Mouse (Mus musculus): ENCODE results near the gene Dgke. TPM values are rescaled to one million over a fixed set of nuclear protein-coding genes. Genes with fewer than 3 reads are reported as not detected.

The Dgke gene
- polyA plus RNA-seq, 1 experiment from 2014 or later: 6.6 TPM

DNA sequence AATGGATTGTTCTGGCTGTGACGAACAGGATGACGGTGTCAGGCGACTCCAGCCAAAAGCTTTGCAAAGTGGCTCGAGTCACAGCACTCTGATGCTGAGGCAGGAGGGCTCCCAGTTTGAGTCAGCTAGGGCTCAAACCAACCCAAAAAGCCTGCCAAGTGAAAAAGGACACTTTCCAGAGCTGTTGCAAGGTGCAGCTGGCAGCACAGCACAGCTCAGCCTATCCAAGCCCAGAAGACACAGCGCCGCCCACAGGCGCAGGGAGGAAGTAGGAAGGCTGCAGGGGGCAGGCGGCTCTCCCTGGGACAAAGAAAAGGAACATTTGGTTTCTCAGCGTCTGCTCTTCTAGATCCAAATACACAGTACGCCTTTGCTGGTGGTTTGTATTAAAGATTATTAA, 80.0 kb downstream of the Dgke start:
- H3K9me3 ChIP-seq: no peaks in the 10 kb centered on the region
- 81% methylated on average over 10 of the region's 10 CpGs for WGBS
- H3K27ac ChIP-seq: no peak overlapping the region
- no peaks in the 10 kb centered on the region for H3K27me3 ChIP-seq
- H3K4me2 ChIP-seq (replicated peaks): no peak overlapping the region
- peaks cover 56% of the 10 kb centered on the region for H3K36me3 ChIP-seq
- H3K4me3 ChIP-seq: no peak overlapping the region
- no peak overlapping the region for H3K9ac ChIP-seq
- no peak for ATAC-seq (ENCODE audit: insufficient number of reproducible peaks, insufficient read depth, low FRiP score, low TSS enrichment)
- H3K4me1 ChIP-seq: no peaks in the 10 kb centered on the region

Other genes starting within 250 kb of the Dgke start
- gene Akap1, start 202.3 kb downstream of the Dgke start, polyA plus RNA-seq (2016; fragmentation: Nextera tagmentation; extraction: Ambion mirVana): 17.4 and 18.1 TPM in 2 replicates
- gene Scpep1, start 111.4 kb downstream of the Dgke start, polyA plus RNA-seq (2016; fragmentation: Nextera tagmentation; extraction: Ambion mirVana): 72.9 and 77.4 TPM in 2 replicates
- not detected in 2 replicates for gene Elobl, start 99.9 kb downstream of the Dgke start, polyA plus RNA-seq (2016; fragmentation: Nextera tagmentation; extraction: Ambion mirVana)
- gene Coil, start 96.6 kb downstream of the Dgke start, polyA plus RNA-seq (2016; fragmentation: Nextera tagmentation; extraction: Ambion mirVana): 29.9 and 33.8 TPM in 2 replicates
- gene Trim25, start 67.5 kb downstream of the Dgke start, polyA plus RNA-seq (2016; fragmentation: Nextera tagmentation; extraction: Ambion mirVana): 4.7 and 4.9 TPM in 2 replicates
- gene Gm525, start 7.0 kb upstream of the Dgke start, polyA plus RNA-seq (2016; fragmentation: Nextera tagmentation; extraction: Ambion mirVana): 0.32 TPM in 1 of 2 replicates, not detected in the other
- 6.8 and 7.4 TPM in 2 replicates for gene Nog, start 235.5 kb upstream of the Dgke start, polyA plus RNA-seq (2016; fragmentation: Nextera tagmentation; extraction: Ambion mirVana)

All from embryonic facial prominence, embryonic 12.5 days (tissue).